Mouse (Mus musculus) testis, postnatal 10 days (tissue): ENCODE data around the gene Sbk2.

Experiments used
- DNase-seq: peaks from one replicate; pipeline ENCODE4 v3.0.0; 2021; ENCODE audit warnings: low spot score

The Sbk2 gene

GRCm38 (mm10) chr7:4950561-4951342 is 13.5 kb downstream of the Sbk2 start:
- DNase-seq, result no peak

- DNase-seq, result no peak
These were observed 15.8 kb downstream of the Sbk2 start for GRCm38 (mm10) chr7:4948386-4948785.

DNA sequence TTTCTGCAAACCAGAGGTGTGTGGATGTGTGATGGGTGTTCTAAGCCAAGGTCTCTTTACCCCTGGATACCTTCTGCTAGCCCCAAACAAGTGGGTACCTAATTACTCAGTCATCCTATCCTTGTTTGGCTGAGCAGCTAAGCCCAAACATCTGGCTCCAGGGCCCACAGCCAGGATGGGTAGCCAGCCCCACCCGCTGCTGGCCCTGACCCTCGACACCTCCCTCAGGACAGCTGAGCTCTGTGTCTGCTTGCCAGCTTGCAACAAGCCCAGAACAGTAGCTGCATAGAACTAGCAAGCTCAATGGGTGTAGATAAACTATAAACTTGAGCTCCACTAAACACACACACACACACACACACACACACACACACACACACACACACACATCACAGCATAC is 16.4 kb downstream of the Sbk2 start:
- peak; percentile 83 for DNase-seq

- DNase-seq, result peak; percentile 96
These were observed 20.9 kb downstream of the Sbk2 start for GRCm38 (mm10) chr7:4943223-4943815.

DNA sequence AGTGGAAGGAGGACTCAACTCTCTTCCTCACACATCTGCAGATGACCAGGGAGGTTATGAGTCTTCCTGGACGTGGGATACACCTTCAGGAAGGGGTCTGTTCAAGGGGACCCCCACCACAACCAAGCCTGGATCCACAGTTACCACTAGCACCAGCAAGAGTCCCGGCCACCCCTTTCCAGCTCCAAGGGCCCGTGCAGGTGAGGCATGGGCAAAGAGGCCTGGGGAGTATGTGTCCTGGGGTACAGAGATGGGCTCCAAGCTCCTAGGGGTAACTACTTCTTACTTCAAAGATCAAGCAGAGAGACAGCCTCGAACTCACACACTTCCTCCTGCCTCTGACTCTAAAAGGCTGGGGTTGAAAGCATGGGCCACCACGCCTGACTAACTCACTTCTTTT is 21.5 kb downstream of the Sbk2 start:
- DNase-seq, result no peak

- DNase-seq, result peak; percentile 91
These were observed 24.1 kb downstream of the Sbk2 start for GRCm38 (mm10) chr7:4940068-4940479.

- peak; percentile 85 for DNase-seq
These were observed 25.8 kb downstream of the Sbk2 start for GRCm38 (mm10) chr7:4938456-4938855.

GRCm38 (mm10) chr7:4937392-4937791 is 26.8 kb downstream of the Sbk2 start:
- DNase-seq, result no peak

GRCm38 (mm10) chr7:4936832-4937231 is 27.4 kb downstream of the Sbk2 start:
- no peak for DNase-seq

DNA sequence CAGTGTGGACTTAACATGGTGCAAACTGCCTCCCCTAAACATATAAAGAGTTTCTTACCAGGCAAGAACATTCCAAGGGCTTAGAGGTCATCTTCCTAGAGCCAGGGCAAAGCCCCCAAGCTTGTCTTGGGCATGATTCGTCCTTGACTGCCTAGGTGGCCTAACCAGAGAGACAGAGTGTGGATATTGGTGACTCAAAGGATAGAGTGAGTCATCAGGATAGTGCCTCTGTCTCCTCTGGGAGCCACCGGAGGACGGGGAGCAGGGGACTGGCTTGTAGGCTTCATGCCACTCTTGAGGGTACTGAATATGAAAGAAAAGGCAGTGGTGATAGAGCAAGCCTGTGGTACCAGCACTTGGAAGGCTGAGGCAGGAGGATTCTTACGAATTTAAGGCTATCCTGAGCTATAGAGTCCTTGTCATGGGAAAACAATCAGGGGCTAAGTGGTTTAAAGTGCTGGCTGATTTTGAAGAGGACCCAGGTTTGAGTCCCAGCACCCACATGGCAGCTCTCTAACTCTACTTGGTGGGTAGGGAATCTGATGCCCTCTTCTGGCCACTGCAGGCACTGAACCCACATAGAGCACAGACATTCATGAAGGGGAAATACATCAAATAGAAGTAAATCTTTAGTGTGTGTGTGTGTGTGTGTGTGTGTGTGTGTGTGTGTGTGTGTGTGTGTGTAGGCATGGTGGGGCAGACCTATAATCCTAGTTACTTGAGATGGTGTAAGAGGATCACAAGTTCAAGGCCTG is 29.9 kb downstream of the Sbk2 start:
- no peak for DNase-seq

- no peak for DNase-seq
These were observed 31.1 kb downstream of the Sbk2 start for GRCm38 (mm10) chr7:4933103-4933502.

- DNase-seq, result no peak
These were observed 35.9 kb downstream of the Sbk2 start for GRCm38 (mm10) chr7:4928323-4928722.

GRCm38 (mm10) chr7:4927711-4928110 is 36.5 kb downstream of the Sbk2 start:
- DNase-seq, result no peak

- no peak for DNase-seq
These were observed 37.4 kb downstream of the Sbk2 start for GRCm38 (mm10) chr7:4926849-4927248.

DNA sequence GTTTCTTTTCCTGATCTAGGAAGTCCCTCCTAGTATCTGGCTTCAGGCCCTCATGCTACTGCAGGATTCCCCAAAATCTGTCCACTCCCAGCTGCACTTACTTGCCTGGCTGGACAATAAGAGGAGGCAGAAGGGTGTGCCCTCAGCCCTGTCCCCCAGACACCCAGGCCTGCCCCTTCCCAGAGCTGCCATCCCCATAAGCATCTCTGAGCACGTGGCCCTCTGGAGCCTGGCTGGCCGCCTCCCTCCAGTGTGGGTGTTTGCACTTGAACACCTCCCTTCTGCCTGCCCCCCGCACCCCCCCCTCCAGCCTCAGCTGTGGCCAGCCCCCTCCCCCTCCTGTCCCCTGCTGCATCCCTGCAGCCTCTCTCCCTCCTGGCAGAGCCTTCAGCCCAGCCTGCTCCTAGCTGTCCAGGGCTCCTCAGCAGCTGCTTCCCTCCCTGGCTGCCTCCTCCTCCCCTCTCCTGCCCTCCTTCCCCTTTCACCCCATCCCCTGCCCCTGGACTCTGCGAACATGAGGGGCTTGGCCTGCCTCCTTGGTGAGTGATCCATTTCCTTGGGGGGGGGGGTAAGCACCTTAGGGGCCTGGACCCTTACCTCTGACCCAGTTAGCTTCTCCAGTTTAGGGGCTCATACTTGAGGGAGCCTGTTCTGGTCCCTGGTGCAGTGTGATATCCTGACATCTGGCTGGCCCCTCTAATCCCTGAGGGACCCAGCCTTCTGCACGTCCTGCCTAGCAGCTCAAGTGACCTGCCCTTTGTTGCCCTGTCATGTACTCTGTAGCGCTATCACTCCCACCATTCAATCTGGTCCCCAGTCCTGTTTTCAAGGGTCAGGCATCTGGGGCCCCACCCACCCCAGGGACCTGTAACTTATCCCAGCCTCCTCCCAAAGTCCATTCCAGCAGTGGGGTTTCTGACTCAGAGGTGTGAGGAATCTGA is 38.5 kb downstream of the Sbk2 start, which contains the start of gene Ssc5d:
Gene Ssc5d (plus strand): TSS at position 345 of the 941 bp plus-strand sequence.
- DNase-seq, result peak; percentile 66

DNA sequence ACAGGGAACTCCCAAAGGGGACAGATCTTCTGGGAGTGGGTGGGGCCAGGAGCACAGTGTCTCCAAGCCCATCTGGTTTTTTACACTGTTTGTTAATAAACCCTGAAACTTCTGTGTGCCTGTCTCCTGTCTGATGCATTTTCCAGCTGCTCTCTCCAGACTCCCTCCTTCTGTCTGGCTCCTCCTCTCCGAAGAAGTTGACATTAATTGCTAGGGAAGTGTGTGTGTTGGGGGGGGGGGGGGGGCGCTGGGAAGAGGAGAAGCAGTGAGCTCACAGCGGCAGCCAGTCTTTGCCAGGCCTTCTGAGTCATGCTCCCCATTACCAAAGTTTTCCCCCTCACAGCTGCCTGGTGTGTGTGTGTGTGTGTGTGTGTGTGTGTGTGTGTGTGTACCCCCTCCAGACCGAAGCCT is 39.3 kb downstream of the Sbk2 start:
- DNase-seq, result no peak

DNA sequence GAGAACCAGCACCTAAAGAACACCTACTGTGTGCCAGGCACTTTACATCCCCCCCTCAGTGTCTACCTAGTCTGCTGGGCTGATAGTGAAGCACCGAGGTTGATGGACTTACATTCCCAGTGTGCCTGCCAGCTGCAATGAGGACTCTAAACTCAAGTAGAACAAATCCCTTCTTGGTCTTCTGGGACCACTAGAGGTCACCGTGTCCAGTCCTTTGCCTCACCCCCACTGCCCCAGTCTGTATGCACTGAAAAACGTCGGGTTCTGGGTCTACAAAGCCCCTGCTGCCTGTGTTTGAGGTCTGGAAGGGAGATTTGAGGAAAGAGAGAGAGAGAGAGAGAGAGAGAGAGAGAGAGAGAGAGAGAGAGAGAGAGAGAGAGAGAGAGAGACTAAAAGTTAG is 39.7 kb downstream of the Sbk2 start:
- no peak for DNase-seq

- peak; percentile 78 for DNase-seq
These were observed 40.4 kb downstream of the Sbk2 start for GRCm38 (mm10) chr7:4923586-4924364.

DNA sequence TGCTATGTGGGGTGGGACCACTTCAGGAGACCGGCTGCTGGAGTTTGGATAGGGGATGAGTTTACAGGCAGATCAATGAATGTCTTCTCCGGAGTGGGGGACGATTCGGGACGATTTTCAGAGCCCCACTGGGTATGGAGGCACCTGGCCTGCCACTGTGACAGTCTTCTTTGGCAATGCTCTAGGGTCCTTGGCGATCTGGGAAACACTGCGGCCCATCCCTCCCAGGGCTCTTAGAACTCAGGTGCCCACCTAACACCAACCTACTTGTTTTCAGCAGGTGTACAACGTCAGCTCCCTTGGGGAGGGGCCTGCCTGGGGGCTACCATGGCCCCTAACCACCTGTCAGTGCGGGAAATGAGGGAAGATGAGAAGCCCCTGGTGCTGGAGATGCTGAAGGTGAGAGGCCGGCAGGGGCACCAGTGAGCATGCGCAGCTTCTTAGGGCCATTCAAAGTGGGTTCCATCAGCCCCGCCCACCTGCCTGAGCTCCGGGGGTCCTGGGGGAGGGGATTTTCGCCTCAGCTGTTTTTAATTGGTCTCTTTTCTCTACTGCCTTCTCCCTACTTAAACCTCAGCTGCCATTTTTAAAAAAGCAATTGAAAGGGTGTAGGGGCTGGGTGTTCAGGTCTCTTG is 41.2 kb downstream of the Sbk2 start:
- peak; percentile 82 for DNase-seq

DNA sequence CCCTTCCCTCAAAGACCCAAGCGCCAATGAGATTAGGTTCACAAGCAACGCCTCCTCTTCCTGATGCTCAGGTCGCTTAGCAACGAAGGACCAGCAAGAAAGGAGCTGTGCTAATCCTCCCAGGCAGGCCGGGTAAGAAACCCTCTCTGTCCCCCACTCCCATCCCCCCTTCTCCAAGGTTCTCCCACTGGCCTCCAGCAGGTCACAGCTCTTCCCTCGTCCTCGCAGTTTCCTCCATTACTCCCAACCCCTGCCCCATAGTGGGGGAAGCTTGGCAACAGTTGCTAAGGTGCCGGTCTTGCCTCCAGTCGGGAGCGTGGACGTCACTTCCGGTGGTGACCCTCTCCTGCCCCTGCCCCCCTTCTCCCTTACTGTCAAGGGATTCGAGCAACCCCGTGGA is 41.7 kb downstream of the Sbk2 start:
- DNase-seq, result peak; percentile 82
